Mouse (Mus musculus): ENCODE measurements at regions not wholly inside any gene's neighbourhood (a gene's known extent, or its start where the extent isn't known, plus 50 kb on each side); places are given as distances from the start of the nearest gene placed in this dataset.
A peak's percentile ranks its signal among the peaks of the same experiment; 100 is the strongest.

GRCm38 (mm10) chr6:135636648-135637047, 274.3 kb downstream of the Emp1 start:
- no peak for TF ChIP-seq CTCF (IDR thresholded peaks at IDR 0.05)
- DNase-seq (ENCODE audit: extremely low spot score in 1 of 2, low spot score in 2 of 2), result peak; percentile 82 to 85
- peak overlapping the region; percentile 71 for H3K27ac ChIP-seq
- intact Hi-C loops (cut with DNase I), result loop anchor here (1.0 to 10.0 kb wide), 7 partner anchors 26 to 256 kb away; no protein-coding TSS in a partner anchor
- no peak overlapping the region for H3K4me3 ChIP-seq

- no peak overlapping the region for H3K4me3 ChIP-seq
- TF ChIP-seq CTCF (IDR thresholded peaks at IDR 0.05), result no peak
- DNase-seq (ENCODE audit: extremely low spot score in 1 of 2, low spot score in 2 of 2), result no peak
- intact Hi-C loops (cut with DNase I), result loop anchor here (5.0 kb wide), 1 partner anchor 525 kb away; no protein-coding TSS in a partner anchor
- H3K27ac ChIP-seq, result no peak overlapping the region; the same call in 1 of the 2 replicates
These were observed 280.4 kb downstream of the Emp1 start for GRCm38 (mm10) chr6:135642711-135643110.

DNA sequence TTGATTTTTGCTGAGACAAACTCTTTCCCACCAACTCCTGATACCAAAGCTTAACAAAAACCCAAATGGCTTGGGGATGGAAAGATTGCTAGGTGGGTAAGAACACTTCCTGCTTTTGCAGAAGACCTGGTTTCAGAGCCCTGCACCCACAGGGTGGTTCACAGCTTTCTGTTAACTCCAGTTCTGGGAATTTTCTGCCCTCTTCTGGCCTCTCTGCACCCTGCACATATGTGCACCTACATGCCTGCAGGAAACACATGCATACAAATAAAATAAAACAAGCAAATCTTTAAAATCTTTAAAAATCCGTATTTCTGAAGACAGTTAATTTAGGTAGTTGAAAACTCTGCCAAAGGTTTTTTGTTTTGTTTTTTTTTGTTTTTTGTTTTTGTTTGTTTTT, 283.8 kb downstream of the Emp1 start:
- Histone ChIP-seq H3K4me3 (no peak overlapping the region), H3K27ac (no peak overlapping the region)
- intact Hi-C loops (cut with DNase I), result no loop called here
- DNase-seq (ENCODE audit: extremely low spot score in 1 of 2, low spot score in 2 of 2), result no peak
- peak; percentile 29 for TF ChIP-seq CTCF (IDR thresholded peaks at IDR 0.05)

DNA sequence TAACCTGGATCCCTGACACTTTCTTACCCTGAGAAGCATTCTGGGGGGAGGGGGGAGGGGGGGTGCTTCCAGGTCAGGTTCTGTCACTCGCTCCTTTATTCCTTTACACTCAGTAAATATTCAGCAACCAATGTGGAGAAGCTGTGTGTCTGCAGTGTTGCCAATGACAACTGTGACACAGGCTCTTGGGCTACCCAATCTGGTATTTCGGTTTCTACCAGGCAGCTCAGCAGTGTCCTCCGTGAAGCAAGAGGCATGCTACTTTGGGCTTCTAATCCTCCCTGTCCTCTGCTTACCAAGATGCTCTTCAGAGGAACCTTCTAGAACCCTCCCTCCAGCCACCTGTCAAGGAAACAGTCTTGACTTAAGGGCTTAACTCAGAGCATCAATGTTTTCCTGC, 290.7 kb downstream of the Emp1 start:
- H3K27ac ChIP-seq, result no peak overlapping the region
- no peak for TF ChIP-seq CTCF (IDR thresholded peaks at IDR 0.05)
- no peak for DNase-seq (ENCODE audit: extremely low spot score in 1 of 2, low spot score in 2 of 2)
- intact Hi-C loops (cut with DNase I), result no loop called here
- H3K4me3 ChIP-seq, result no peak overlapping the region

- no peak for TF ChIP-seq CTCF (IDR thresholded peaks at IDR 0.05)
- DNase-seq (ENCODE audit: extremely low spot score in 1 of 2, low spot score in 2 of 2), result peak; percentile 19 to 43
- intact Hi-C loops (cut with DNase I), result loop anchor here (2.0 kb wide), 1 partner anchor 26 kb away; no protein-coding TSS in a partner anchor
- Histone ChIP-seq H3K27ac (peak overlapping the region; percentile 71), H3K4me3 (no peak overlapping the region)
These were observed 300.0 kb downstream of the Emp1 start for GRCm38 (mm10) chr6:135662386-135662785.

DNA sequence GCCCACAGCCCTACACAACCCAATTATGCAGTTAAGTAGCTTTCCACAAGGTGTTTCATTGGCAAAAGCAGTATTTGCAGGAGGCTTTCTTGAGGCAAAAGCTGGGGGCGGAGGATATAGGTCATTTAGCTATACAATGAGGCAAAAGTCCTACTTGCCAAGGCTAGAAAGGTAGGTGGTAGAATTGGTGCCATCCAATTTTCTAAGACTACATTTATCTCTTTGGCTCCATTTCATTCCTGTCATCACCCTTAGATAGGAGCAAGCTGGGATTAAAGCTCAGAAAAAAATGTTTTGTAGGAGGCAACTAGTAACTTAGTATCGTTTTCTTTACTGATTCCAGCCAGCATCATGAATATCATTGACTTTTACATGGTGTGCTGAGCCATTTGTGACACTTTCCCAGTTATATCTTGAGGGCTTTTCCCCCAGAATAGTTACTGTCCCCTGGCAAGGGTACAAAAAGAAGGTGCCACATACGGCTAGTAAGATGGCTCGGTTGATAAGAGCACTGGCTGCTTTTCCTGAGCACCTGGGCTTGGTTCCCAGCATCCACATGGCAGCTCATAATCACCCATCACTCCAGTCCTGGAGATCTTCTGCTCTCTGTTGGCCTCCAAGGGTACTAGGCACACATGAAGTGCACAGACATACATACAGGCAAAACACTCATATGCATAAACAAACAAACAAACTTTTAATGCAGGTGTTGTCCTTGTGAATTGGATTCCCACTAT, 300.6 kb downstream of the Emp1 start:
- no peak for DNase-seq (ENCODE audit: extremely low spot score in 1 of 2, low spot score in 2 of 2)
- Histone ChIP-seq H3K4me3 (no peak overlapping the region), H3K27ac (peak overlapping the region; percentile 71)
- TF ChIP-seq CTCF (IDR thresholded peaks at IDR 0.05), result no peak
- intact Hi-C loops (cut with DNase I), result loop anchor here (2.0 kb wide), 1 partner anchor 26 kb away; no protein-coding TSS in a partner anchor
